Mouse (Mus musculus) forebrain, embryonic 16.5 days (tissue): ENCODE measurements at regions not wholly inside any gene's neighbourhood (a gene's known extent, or its start where the extent isn't known, plus 50 kb on each side); places are given as distances from the start of the nearest gene placed in this dataset.

Experiments used
- ATAC-seq: fragments of 200-750 bp; cut with Nextera tagmentation; 2 replicates; pipeline ENCODE4 v1.8.0; 2017; ENCODE audit warnings: mild to moderate bottlenecking, moderate library complexity
- H3K27ac ChIP-seq: fragments of 300-500 bp; sonication (generic); 2 replicates; pipeline ENCODE4 v1.5.1; 2014; ENCODE audit warnings: low read length, control low read depth
- H3K27me3 ChIP-seq: fragments of 300-500 bp; sonication (generic); replicated peaks from 2 replicates; pipeline ENCODE4 v1.6.1; 2014; ENCODE audit warnings: low read length; ENCODE audit not compliant: control insufficient read depth, insufficient read depth
- H3K36me3 ChIP-seq: fragments of 300-500 bp; sonication (generic); 2 replicates; pipeline ENCODE4 v1.6.1; 2014; ENCODE audit not compliant: control insufficient read depth, insufficient read depth
- H3K4me1 ChIP-seq: fragments of 300-500 bp; sonication (generic); replicated peaks from 2 replicates; pipeline ENCODE4 v1.6.1; 2014; ENCODE audit warnings: low read length; ENCODE audit not compliant: control insufficient read depth, insufficient read depth
- H3K4me2 ChIP-seq: fragments of 300-500 bp; sonication (generic); 2 replicates; pipeline ENCODE4 v1.6.1; 2014; ENCODE audit warnings: mild to moderate bottlenecking, low read length, control low read depth
- H3K4me3 ChIP-seq: fragments of 300-500 bp; sonication (generic); replicated peaks from 2 replicates; pipeline ENCODE4 v1.5.1; 2014; ENCODE audit warnings: mild to moderate bottlenecking, low read length, control low read depth
- H3K9ac ChIP-seq: fragments of 300-500 bp; sonication (generic); replicated peaks from 2 replicates; pipeline ENCODE4 v1.6.1; 2014; ENCODE audit warnings: low read depth, low read length, control low read depth
- H3K9me3 ChIP-seq: fragments of 300-500 bp; sonication (generic); 2 replicates; pipeline ENCODE4 v1.6.1; 2016; ENCODE audit warnings: low read length; ENCODE audit not compliant: control insufficient read depth
- WGBS: fragments of 180-500 bp; shearing (Covaris S2); extraction: QIAGEN DNeasy Blood & Tissue Kit; methylation state at CpG from one replicate; pipeline ENCODE4 v1.1.7; 2014; 5-methylcytosine and 5-hydroxymethylcytosine counted together

DNA sequence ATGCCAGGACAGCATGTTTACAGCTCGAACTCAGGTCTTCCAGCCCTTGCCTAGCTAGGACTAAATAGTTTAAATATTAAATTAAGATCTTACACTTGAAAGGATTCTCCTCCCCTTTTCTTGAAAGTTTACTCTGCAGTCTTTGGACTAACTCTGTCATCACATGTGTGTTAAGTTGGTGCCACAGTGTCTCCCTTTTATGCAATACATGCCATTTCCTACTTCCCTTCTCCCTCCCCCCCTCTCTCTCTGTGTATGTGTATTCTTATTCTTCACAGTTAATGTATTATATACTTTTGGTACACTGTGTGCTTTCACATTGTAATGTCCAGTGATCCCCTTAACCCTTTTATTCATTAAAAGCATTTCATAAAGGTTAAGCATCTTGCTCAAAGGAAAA, 63.9 kb upstream of the Dock10 start:
- Histone ChIP-seq H3K27ac (no peak overlapping the region), H3K4me3 (no peak overlapping the region), H3K4me2 (no peak overlapping the region), H3K4me1 (no peaks in the 10 kb centered on the region; the same call in 1 of the 2 replicates), H3K36me3 (no peaks in the 10 kb centered on the region), H3K9me3 (no peaks in the 10 kb centered on the region), H3K27me3 (no peaks in the 10 kb centered on the region), H3K9ac (no peak overlapping the region)
- no peak for ATAC-seq
- WGBS: 80% methylated on average over 1 of the region's 1 CpGs

GRCm38 (mm10) chr1:80812906-80813305, 54.6 kb upstream of the Dock10 start:
- H3K4me2 ChIP-seq: no peak overlapping the region
- H3K27me3 ChIP-seq: no peaks in the 10 kb centered on the region
- WGBS: 74% methylated on average over 3 of the region's 3 CpGs
- no peak overlapping the region for H3K9ac ChIP-seq
- H3K9me3 ChIP-seq: no peaks in the 10 kb centered on the region
- ATAC-seq: no peak
- H3K4me1 ChIP-seq: no peaks in the 10 kb centered on the region
- no peaks in the 10 kb centered on the region for H3K36me3 ChIP-seq
- H3K4me3 ChIP-seq: no peak overlapping the region
- no peak overlapping the region for H3K27ac ChIP-seq
